Mouse (Mus musculus) C2C12 (cell line): Measurements from ENCODE around the gene Qtrt1.

Source experiments
- CEBPB ChIP-seq: IDR thresholded peaks from one replicate; pipeline ENCODE4 v1.6.1; 2011; ENCODE audit warnings: low read depth, mild to moderate bottlenecking, control low read depth, moderate library complexity
- CTCF ChIP-seq: IDR thresholded peaks from one replicate; pipeline ENCODE4 v1.5.1; 2011; ENCODE audit not compliant: control insufficient read depth, insufficient read depth, insufficient read length
- FOSL1 ChIP-seq: IDR thresholded peaks from one replicate; pipeline ENCODE4 v1.8.0; 2011; ENCODE audit warnings: mild to moderate bottlenecking, low read length; ENCODE audit not compliant: poor library complexity, insufficient read depth, severe bottlenecking
- MAX ChIP-seq: IDR thresholded peaks from one replicate; pipeline ENCODE4 v1.6.1; 2011; ENCODE audit warnings: mild to moderate bottlenecking, control low read depth
- MYOD1 ChIP-seq: IDR thresholded peaks from one replicate; pipeline ENCODE4 v1.6.1; 2011; ENCODE audit warnings: low read depth; ENCODE audit not compliant: control insufficient read depth, insufficient read length
- MYOG ChIP-seq: IDR thresholded peaks from one replicate; pipeline ENCODE4 v1.6.1; 2011; ENCODE audit not compliant: control insufficient read depth, insufficient read length; ENCODE audit errors: extremely low read depth
- USF1 ChIP-seq: IDR thresholded peaks from one replicate; pipeline ENCODE4 v1.6.1; 2011; ENCODE audit warnings: low read depth, mild to moderate bottlenecking, control low read depth, moderate library complexity

DNA sequence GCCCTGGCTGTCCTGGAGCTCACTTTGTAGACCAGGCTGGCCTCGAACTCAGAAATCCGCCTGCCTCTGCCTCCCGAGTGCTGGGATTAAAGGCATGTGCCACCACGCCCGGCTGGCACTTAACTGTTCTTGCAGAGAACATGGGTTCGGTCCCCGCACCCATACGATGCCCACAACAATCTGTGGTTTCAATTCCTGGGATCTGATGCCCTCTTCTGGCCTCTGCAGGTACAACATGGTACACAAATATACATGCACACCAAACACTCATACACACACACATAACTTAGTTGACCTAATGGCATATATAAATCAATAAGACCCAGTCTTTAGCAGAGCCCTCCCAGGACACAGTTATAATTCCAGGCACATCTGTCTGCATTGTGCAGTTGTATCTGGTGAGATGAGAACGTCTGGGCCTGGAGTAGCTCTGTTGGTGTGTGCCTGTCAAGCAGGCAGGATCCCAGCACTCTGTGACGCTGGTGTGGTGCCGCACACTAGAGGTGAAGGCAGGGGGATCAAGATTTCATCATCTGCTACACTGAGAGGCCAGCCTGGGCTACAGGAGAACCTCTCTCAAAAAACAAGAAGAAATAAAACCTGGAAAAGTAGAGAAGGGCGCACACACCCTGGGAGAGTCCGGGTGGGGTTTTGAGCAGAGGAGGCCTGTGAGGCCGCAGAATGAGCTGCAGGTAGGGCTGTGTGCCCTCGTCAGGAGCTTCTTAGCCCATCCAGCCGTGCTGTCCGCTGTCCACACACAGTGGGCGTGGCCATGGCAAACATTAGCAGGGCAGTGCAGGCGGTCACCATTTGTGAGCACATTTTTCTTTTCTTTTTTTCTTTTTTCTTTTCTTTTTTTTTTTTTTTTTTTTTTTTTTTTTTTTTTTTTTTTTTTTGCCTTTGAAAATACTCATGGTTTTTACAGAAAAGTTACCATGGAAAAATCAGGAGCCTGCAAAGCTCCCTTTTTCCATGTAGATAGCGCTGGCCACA lies 57.7 kb downstream of the Qtrt1 start:
- TF ChIP-seq CTCF, result no peak
- TF ChIP-seq USF1, result no peak
- TF ChIP-seq MYOG, result no peak
- TF ChIP-seq MAX, result no peak
- no peak for TF ChIP-seq FOSL1
- no peak for TF ChIP-seq CEBPB
- no peak for TF ChIP-seq MYOD1
